Mouse (Mus musculus): ENCODE results near the gene Narfl.
"Not testable (repeated sequence)": the region's sequence is repeated elsewhere in the genome, so short reads cannot be mapped to it uniquely, and the experiment has no call there.

Gene Narfl

DNA sequence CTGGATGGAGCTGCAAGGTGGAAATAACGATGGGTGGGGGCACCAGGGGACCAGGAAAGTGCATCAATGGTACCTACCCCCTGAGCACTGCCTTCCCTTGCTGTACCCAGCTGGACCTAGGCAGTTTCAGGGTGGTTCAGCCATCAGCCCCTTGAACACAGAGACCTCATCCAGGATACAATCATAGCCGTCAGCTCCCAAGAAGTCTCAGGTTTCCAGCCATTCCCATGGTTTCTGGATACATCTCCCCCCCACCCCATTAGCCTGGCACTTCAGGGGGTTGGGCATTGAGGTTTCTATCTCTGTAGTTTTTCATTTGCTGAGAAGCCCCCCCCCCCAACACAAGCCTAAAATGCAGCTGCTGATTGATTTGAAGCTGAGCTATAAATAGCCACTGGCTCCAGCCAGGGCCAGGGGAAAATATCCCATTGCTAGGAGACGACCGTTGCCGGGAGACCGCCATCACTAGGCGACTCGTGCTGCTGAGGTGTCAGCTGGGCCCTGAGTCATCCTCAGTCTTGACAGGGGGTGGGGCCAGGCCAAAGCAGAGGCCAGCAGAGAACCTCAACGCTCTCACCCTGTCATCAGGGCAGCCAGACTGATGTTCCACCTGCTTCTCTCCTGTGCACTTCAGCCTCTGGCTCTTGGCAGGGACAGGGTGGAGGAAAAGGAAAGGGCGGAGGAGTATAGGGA, 29.4 kb downstream of the Narfl start:
- DNase-seq (ENCODE audit: low spot score in 2 of 2), result peak; percentile 85 to 89

DNA sequence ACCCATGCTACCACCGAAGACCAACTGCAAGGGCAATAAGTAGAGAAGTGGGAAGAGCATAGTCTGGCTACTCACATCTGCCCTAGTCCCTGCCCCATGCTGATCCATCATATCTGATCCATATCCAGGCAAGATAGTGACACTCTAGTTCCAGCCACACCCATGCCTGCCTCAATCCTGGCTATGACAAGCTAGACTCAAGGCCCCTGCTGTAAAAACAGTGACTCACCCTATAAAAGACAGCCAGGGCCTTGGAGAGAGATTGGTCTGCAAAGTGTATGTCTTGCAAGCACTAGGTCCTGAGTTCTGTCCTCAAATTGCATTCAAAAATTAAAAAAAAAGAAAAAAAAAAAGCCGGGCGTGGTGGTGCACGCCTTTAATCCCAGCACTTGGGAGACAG, 32.9 kb downstream of the Narfl start:
- no peak for DNase-seq (ENCODE audit: low spot score in 2 of 2)

DNA sequence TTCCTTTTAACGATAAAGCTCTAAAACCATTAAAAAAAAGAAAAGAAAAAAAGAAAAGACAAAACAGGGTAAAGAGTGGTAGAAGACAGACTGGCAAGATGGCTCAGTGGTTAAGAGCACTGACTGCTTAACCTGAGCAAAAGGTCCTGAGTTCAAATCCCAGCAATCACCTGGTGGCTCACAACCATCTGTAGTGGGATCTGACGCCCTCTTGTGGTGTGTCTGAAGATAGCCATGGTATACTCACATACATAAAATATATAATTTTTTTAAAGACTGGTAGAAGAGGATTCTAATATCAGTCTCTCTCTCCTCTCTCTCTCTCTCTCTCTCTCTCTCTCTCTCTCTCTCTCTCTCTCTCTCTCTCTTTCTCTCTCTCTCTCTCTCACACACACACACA, 33.9 kb downstream of the Narfl start:
- not testable (repeated sequence) for DNase-seq (ENCODE audit: low spot score in 2 of 2)

DNA sequence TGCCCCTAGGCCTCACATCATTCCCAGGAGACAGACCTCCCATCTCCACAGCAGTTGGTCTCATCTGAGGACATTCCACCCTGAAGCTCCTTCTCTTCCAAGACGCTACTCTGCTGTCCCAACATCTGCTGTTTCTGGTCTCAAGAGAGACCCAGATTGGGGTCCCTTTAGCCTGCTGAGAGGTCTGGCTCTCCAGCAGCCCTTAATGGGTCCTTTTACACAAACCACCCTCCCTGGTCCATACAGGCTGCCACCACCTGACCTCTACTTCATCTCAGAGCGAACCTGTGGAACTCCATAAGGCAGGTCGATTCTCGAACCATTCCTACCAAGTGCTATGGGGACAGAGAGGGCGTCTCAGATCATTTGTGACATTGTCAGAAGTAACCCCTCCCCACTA, 34.5 kb downstream of the Narfl start:
- DNase-seq (ENCODE audit: low spot score in 2 of 2), result no peak

DNA sequence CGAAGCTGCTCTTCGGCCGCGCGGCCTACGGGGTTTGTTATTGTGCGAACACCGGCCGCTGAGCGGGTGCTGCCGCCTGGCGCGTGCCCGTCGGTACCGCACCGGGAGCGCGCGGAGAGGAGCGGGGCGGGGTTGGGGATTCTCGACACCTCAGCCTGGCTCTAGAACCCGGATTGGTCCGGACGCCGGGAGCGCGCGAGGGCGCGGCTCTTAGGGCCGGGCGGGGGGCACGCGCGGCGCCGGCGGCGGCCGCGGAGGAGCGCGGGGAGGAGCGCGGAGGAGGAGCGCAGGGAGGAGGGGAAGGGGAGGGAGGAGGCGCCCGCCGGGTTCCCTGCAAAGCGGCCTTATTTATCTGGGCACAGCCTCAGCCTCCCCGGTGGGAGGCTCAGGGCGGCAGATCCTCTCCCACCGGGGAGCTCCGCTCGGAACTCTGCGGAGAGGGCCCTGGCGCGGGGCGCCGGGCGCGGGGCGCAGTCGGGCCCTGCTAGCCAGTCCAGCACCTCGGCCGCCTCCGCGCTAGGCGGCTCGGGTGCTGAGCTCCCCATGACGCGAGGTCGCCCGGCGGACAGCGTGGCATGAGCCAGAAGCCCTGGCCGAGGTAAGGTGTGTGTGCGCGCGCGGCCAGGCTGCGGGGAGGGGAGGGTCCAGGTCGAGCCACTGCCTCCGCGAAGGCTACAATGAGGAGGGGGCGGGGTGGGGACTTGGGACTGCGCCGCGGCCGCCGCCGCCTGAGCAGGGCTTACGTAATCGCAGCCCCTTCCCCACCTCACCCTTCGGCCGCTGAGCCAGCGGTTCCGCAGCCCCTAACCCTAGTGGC, 35.4 kb downstream of the Narfl start, which contains the start of gene Fbxl16:
Gene Fbxl16 (plus strand): TSS at position 297 of the 817 bp plus-strand sequence.
- DNase-seq (ENCODE audit: low spot score in 2 of 2), result peak; percentile 88 to 89

DNA sequence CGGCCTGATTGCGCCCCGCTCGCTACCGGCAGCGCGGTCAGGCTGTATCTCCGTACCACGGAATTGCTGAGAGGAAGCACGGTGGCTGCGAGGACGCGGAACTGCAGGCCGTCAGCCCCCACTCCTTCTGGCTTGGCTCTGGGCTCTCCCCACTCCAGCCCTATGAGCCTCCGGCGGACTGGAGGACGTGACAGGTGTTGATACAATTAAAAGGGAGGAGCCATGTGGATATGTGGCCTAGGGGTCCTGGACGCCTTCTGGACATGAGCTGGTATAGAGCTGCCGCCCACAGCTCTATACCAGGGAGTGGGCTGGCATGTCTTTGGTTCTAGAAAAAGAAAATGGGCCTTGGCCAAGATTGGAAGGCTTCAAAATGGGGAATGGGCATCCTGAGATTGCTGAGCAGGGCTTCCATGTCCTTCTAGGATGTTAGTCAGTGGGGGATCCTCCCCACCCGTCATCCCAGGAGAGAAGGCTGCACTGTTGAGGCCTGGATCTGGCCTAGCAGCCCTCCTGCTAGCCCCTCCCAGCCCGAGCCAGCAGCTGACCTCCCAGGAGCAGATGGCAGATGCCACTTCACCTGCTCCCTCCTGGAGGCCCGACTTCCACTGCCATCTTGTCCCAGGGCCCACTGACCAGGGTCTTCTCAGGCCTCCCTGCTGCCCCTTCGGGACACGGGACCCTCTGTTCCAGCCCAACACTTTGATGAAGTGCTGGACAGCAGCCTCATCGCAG, 36.2 kb downstream of the Narfl start:
- peak in 1 of 2 experiments; percentile 61 for DNase-seq (ENCODE audit: low spot score in 2 of 2)

DNA sequence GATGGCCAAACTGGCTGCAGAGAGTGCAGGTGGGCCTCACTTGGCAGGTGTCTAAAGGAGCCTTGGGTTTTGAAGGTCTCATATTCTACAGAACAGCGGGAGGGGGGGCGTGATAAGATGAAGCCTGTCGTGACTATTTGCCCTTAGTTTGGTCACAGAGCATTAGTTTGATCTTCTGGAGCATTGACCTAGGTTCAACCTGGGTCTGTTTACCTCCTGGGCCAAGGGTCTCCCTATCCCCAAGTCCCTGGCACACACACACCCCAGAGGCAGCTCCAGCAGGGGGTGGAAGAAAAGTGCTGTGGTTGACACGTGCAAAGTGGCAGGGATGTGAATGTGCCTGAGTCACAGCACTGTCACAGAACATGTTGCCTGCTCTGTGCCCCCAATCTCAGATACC, 37.3 kb downstream of the Narfl start:
- no peak for DNase-seq (ENCODE audit: low spot score in 2 of 2)

DNA sequence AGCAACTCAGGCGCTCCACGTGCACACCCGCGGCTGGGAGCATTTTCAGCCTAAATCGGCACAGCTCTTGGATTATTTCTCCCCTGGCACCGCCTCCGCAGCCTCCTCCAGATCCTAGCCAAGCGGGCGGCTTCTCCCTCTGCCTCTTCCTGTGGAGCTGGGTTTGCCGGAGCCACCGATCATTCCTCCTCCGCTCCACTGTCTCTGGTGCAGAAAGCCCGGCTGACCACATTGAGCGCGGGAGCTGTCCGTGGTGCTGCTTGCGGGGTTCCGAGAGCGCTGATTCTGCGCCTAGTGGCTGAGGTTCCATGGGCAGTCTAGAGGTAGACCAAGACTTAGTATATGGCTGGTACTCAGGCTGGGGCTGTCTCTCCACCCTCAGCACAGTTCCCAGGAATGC, 39.9 kb downstream of the Narfl start:
- peak; percentile 89 to 94 for DNase-seq (ENCODE audit: low spot score in 2 of 2)

DNA sequence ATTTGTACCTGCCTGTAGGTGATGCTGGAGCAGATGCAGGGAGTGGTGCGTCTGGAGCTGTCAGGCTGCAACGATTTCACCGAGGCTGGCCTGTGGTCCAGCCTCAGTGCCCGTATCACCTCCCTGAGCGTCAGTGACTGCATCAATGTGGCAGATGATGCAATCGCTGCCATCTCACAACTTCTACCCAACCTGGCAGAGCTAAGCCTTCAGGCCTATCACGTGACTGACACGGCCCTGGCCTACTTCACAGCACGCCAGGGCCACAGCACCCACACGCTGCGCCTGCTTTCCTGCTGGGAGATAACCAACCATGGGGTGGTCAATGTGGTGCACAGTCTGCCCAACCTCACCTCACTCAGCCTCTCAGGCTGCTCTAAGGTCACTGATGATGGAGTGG, 44.1 kb downstream of the Narfl start:
- no peak for DNase-seq (ENCODE audit: low spot score in 2 of 2)

DNA sequence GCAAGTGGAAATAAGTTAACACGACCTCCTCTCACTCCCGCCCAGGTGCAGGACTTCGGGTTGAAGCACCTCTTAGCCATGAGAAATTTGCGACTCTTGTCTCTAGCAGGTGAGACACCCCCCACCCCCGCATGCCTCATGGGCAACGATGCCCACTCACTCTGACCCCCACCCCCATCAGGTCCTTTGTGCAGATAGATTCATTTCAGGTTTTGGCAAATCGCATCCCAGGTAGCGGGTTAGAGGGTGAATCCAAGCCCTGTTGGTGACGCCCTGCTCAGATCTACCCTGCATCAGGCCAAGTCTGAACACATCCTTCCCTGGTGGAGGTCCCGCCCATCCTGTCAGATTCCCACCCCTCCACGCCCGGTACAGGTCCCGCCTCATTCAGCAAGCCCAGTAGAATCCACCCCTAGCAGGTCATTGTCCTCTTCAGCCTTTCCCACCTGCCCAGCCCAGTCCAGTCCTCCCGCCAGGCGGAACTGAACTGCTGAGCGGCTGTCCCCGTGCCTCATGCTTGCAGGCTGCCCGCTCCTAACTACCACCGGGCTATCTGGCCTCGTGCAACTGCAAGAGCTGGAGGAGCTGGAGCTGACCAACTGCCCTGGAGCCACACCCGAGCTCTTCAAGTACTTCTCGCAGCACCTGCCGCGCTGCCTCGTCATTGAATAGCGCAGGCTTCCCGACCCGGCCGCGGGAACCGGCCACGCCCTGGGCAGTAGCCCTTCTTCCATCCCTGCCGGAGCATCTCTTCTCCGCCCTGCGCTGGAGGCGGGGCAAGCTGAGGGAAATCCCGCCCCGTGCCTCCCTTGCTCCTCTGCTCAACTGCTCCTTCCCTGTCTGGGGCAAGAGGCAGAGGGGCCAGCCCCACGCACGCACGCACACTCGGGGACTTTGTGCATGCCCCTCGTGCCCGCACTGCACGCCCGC, 45.5 kb downstream of the Narfl start:
- DNase-seq (ENCODE audit: low spot score in 2 of 2), result no peak

DNA sequence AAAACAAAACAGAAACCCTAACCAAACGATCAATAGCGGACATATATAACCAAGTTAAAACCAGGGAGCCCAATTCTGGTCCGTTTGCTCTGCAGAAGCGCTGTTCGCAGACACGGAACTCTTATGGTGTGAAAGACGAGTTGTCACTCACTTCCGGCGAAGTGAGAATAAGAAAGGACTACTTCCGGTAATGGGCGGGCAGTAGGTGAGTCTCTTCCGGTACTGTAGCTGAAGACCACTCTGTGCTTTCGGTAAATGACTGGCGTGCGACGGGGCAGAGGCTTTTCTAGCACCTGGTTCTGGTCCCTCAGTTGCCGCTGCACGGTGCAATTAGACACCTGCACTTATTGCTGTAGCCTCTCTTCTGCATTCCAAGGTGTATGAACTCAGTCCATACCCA, 49.9 kb downstream of the Narfl start, which contains the start of gene Wdr24:
Gene Wdr24 (plus strand): TSS at position 176 of the 400 bp plus-strand sequence.
- peak; percentile 85 to 86 for DNase-seq (ENCODE audit: low spot score in 2 of 2)

DNA sequence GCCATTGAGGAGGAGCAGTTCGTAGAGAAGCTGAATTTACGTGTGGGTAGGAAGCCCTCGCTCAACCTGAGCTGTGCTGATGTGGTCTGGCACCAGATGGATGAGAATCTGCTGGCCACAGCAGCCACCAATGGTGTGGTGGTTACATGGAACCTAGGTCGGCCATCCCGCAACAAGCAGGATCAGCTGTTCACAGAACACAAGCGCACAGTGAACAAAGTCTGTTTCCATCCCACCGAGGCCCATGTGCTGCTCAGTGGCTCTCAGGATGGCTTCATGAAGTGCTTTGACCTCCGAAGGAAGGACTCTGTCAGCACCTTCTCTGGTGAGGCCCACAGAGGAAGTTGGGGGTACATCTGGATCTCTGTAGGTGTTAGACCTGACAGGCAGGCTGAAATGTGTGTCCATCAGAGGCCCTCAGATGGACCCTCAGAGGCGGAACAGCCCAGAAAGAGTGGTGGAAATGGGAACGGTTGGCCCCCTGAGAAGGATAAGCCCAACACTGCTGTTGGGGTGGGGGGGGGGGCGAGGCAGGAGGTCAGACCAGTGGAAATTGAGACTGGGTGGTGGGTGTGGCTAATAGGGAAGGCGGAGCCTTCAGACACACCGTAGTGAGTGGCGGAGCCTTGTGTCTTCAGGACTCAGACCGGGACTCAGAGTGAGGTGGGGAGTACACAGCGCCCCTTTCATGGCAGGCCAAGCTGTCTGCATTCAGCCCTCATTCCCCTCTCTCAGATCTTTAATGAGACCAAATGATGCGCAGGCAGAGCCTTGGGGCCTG, 51.0 kb downstream of the Narfl start:
- no peak for DNase-seq (ENCODE audit: low spot score in 2 of 2)

DNA sequence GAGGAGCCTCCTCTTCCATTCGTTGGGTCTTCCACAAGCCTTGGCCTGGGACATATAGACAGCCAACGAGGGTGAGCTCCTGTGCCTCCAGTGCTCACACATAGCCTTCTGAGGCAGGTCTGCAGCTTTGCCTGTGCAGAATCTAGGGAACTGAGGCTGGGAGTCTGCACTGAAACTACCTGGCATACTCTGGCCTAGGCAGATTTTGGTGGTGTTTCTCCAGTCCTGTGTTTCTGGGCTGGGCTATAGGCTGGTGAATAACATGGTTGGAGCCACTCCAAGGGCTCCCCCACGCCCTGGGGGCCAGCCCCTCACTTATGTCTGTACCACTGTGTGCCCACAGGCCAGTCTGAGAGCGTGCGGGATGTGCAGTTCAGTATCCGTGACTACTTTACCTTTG, 51.7 kb downstream of the Narfl start:
- no peak for DNase-seq (ENCODE audit: low spot score in 2 of 2)

DNA sequence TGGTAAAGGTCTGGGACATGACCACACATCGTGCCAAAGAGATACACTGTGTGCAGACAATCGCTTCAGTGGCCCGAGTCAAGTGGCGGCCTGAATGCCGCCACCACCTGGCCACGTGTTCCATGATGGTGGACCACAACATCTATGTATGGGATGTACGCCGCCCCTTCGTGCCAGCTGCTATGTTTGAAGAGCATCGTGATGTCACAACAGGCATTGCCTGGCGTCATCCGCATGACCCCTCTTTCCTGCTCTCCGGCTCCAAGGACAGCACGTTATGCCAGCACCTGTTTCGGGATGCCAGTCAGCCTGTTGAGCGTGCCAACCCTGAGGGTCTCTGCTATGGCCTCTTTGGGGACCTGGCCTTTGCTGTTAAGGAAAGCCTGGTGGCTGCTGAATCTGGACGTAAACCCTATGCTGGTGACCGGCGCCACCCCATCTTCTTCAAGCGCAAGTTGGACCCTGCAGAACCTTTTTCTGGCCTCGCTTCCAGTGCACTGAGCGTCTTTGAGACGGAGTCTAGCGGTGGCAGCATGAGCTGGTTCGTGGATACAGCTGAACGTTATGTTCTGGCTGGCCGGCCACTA, 52.5 kb downstream of the Narfl start:
- DNase-seq (ENCODE audit: low spot score in 2 of 2), result no peak

DNA sequence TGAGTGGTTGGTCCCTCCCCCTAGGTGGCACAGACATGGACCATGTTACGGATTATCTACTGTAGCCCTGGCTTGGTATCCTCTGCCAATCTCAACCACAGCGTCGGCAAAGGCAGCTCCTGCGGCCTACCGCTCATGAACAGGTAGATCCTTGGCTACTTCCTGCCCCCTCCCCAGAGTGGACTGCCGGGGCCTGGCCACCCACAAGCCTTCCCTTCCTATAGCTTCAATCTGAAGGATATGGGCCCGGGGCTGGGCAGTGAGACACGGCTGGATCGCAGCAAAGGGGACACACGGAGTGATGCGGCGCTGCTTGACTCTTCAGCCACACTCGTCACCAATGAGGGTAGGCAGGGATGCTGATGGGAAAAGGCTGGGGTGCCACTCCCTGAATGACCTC, 53.4 kb downstream of the Narfl start:
- no peak for DNase-seq (ENCODE audit: low spot score in 2 of 2)

DNA sequence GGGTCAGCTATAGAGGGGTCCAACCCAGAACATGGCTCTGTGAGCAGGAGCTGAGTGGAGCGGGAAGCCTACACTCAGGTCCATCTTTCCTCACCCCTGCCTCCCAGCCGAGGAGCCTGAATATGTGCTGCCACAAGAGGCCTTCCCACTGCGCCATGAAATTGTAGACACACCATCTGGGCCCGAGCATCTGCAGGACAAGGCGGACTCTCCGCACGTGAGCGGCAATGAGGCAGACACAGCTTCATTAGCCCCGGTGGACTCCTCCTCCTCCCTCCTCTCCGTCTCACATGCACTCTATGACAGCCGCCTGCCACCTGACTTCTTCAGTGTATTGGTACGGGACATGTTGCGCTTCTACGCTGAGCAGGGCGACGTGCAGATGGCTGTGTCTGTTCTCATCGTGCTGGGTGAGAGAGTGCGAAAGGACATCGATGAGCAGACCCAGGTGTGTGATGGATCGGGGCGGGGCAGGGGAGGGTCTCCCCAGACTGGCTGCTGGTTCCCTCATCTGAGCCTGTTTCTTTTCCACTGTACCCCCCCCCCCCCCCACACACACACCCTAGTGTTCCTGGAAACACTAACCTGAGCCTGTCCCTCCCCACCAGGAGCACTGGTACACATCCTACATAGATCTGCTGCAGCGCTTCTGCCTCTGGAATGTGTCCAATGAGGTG, 54.1 kb downstream of the Narfl start:
- DNase-seq (ENCODE audit: low spot score in 2 of 2), result no peak

DNA sequence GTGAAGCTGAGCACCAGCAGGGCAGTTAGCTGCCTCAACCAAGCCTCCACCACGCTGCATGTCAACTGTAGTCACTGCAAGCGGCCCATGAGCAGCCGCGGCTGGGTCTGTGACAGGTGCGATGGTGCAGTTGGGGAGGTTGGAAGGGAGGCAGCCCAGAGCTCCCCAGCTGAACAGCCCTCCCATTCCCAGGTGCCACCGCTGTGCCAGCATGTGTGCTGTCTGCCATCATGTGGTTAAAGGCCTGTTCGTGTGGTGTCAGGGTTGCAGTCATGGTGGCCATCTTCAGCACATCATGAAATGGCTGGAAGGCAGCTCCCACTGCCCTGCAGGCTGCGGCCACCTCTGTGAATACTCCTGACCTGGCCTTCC, 54.6 kb downstream of the Narfl start:
- DNase-seq (ENCODE audit: low spot score in 2 of 2), result no peak

DNA sequence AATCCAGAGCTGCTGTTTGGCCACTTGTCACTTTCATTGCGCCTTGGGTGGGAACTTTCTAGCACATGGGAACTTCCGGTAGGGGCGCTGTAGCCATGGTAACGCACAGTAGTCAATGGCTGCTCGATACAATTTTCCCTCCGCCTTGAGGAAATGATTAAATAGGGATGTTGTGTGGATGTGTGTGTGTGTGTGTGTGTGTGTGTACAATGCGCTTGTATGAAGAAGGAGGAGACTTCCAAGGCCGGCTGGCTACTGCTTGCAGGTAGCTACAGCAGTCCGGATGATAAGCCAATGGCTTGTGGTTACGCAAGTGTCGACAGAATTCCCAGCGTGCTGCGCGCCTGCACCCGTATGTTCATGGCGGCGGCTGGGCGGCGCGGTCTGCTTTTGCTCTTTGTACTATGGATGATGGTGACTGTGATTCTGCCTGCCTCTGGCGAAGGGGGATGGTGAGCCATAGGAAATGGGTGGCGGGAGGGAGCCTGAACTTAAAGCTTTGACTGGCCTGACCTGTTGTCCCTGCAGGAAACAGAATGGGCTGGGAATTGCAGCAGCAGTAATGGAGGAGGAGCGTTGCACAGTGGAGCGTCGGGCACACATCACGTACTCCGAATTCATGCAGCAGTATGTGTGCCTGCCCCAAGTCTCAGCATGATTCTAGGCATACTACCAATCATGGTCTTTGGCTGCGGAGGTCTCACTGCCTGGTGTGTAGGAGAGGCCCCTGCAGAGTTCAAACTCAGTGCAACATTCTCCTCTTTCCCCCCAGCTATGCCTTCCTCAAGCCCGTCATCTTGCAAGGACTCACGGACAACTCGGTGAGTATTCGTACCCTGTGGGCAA, 55.4 kb downstream of the Narfl start, which contains the start of gene Jmjd8:
Gene Jmjd8 (plus strand): TSS at position 156 of the 846 bp plus-strand sequence.
- DNase-seq (ENCODE audit: low spot score in 2 of 2), result peak; percentile 84 to 89
